Mouse (Mus musculus) cerebellum, adult 2 months (tissue): ENCODE results near the gene Rab27a. TPM values are rescaled to one million over a fixed set of nuclear protein-coding genes. Genes with fewer than 3 reads are reported as not detected.
"Not testable (repeated sequence)": the region's sequence is repeated elsewhere in the genome, so short reads cannot be mapped to it uniquely, and the experiment has no call there.

Experiments
- DNase-seq, 2 experiments: peaks; one replicate each; pipeline ENCODE4 v3.0.0; 2021
- H3K27ac ChIP-seq: fragments of 200-500 bp; 2 replicates; pipeline ENCODE4 v1.5.1; 2012; ENCODE audit warnings: low read length, control low read depth, inconsistent platforms; ENCODE audit not compliant: insufficient read depth
- H3K27me3 ChIP-seq: fragments of 200-500 bp; 2 replicates; pipeline ENCODE4 v1.6.1; 2012; ENCODE audit warnings: inconsistent platforms, mild to moderate bottlenecking, low read length, moderate library complexity; ENCODE audit not compliant: control insufficient read depth, insufficient read depth
- H3K4me1 ChIP-seq: fragments of 200-500 bp; 2 replicates; pipeline ENCODE4 v1.6.1; 2011; ENCODE audit warnings: low read length; ENCODE audit not compliant: control insufficient read depth, insufficient read depth
- H3K4me3 ChIP-seq: fragments of 200-500 bp; replicated peaks from 2 replicates; pipeline ENCODE3; 2011; ENCODE audit warnings: mild to moderate bottlenecking, low read depth, low read length, control low read depth; ENCODE audit not compliant: insufficient read depth
- CTCF ChIP-seq: fragments of 200-500 bp; IDR thresholded peaks from 2 replicates; pipeline ENCODE4 v1.5.1; 2011; ENCODE audit warnings: low read depth, mild to moderate bottlenecking, control low read depth, low read length, moderate library complexity, borderline replicate concordance; ENCODE audit not compliant: insufficient read depth
- POLR2A ChIP-seq: fragments of 200-500 bp; IDR thresholded peaks from 2 replicates; pipeline ENCODE4 v1.6.1; 2011; ENCODE audit warnings: low read length, control low read depth, borderline replicate concordance; ENCODE audit not compliant: insufficient read depth
- WGBS: fragments of 180-500 bp; shearing (Covaris S2); methylation state at CpG from one replicate; pipeline ENCODE4 v1.1.7; 2018; 5-methylcytosine and 5-hydroxymethylcytosine counted together
- polyA plus RNA-seq: library from polyadenylated mRNA; depleted of rRNA; stranded (reverse); fragments of >200 nt; gene quantifications from 2 replicates; pipeline ENCODE4 v1.2.3, GENCODE M21; 2012

Gene Rab27a
- polyA plus RNA-seq, 1 experiment: 12.7 TPM

- DNase-seq: no peak
- Histone ChIP-seq H3K27me3 (no peaks in the 10 kb centered on the region), H3K4me1 (peaks cover 8% of the 10 kb centered on the region; the same call in 1 of the 2 replicates), H3K27ac (no peak overlapping the region), H3K4me3 (no peak overlapping the region)
- WGBS: 83% methylated on average over 6 of the region's 6 CpGs
- no peak for TF ChIP-seq CTCF
- TF ChIP-seq POLR2A: no peak
Observed at GRCm38 (mm10) chr9:73068688-73069087, 24.0 kb downstream of the Rab27a start.

- H3K27ac ChIP-seq: no peak overlapping the region
- no peak for TF ChIP-seq CTCF
- no peak for TF ChIP-seq POLR2A
- H3K4me1 ChIP-seq: peaks cover 6% of the 10 kb centered on the region; the same call in 1 of the 2 replicates
- no peak for DNase-seq
- WGBS: 79% methylated on average over 10 of the region's 10 CpGs
- no peaks in the 10 kb centered on the region for H3K27me3 ChIP-seq
- no peak overlapping the region for H3K4me3 ChIP-seq
Observed at GRCm38 (mm10) chr9:73070971-73071659, 26.5 kb downstream of the Rab27a start.

GRCm38 (mm10) chr9:73072426-73072825 lies 27.8 kb downstream of the Rab27a start:
- Histone ChIP-seq H3K27me3 (no peaks in the 10 kb centered on the region), H3K4me3 (no peak overlapping the region), H3K4me1 (peaks cover 6% of the 10 kb centered on the region; the same call in 1 of the 2 replicates), H3K27ac (no peak overlapping the region)
- 81% methylated on average over 8 of the region's 8 CpGs for WGBS
- no peak for TF ChIP-seq POLR2A
- TF ChIP-seq CTCF: no peak
- no peak for DNase-seq

- TF ChIP-seq POLR2A: no peak
- TF ChIP-seq CTCF: no peak
- no peak overlapping the region for H3K27ac ChIP-seq
- DNase-seq: no peak
- peaks cover 3% of the 10 kb centered on the region; the same call in 1 of the 2 replicates for H3K4me1 ChIP-seq
- WGBS: 41% methylated on average over 5 of the region's 5 CpGs
- H3K27me3 ChIP-seq: no peaks in the 10 kb centered on the region
- H3K4me3 ChIP-seq: no peak overlapping the region
Observed at GRCm38 (mm10) chr9:73073169-73073568, 28.5 kb downstream of the Rab27a start.

GRCm38 (mm10) chr9:73079349-73079748 lies 34.7 kb downstream of the Rab27a start:
- not testable (repeated sequence) for H3K4me3 ChIP-seq, H3K27ac ChIP-seq, H3K27me3 ChIP-seq, DNase-seq
- H3K4me1 ChIP-seq: peaks cover 20% of the 10 kb centered on the region
- WGBS: 85% methylated on average over 11 of the region's 12 CpGs

- no peak for DNase-seq
- TF ChIP-seq CTCF: no peak
- no peak for TF ChIP-seq POLR2A
- Histone ChIP-seq H3K4me1 (peaks cover 23% of the 10 kb centered on the region), H3K27me3 (no peaks in the 10 kb centered on the region), H3K27ac (no peak overlapping the region), H3K4me3 (no peak overlapping the region)
- WGBS: 60% methylated on average over 7 of the region's 7 CpGs
Observed at GRCm38 (mm10) chr9:73079801-73080325, 35.2 kb downstream of the Rab27a start.

GRCm38 (mm10) chr9:73082291-73083000 lies 37.8 kb downstream of the Rab27a start:
- 13% methylated on average over 8 of the region's 8 CpGs for WGBS
- peak; percentile 84 to 92 for DNase-seq
- Histone ChIP-seq H3K4me1 (peaks cover 23% of the 10 kb centered on the region), H3K4me3 (no peak overlapping the region), H3K27ac (peak overlapping the region; percentile 73), H3K27me3 (no peaks in the 10 kb centered on the region)
- no peak for TF ChIP-seq CTCF
- no peak for TF ChIP-seq POLR2A

GRCm38 (mm10) chr9:73083956-73084355 lies 39.3 kb downstream of the Rab27a start:
- WGBS: 29% methylated on average over 6 of the region's 6 CpGs

More at GRCm38 (mm10) chr9:73083956-73084355, 39.3 kb downstream of the Rab27a start:
- Histone ChIP-seq H3K4me3 (no peak overlapping the region), H3K27ac (no peak overlapping the region), H3K4me1 (peaks cover 23% of the 10 kb centered on the region), H3K27me3 (no peaks in the 10 kb centered on the region)
- no peak for DNase-seq
- no peak for TF ChIP-seq POLR2A
- TF ChIP-seq CTCF: no peak
